Mouse (Mus musculus) cerebellum, adult 2 months (tissue): ENCODE measurements around the gene Ntrk2. TPM values are rescaled to one million over a fixed set of nuclear protein-coding genes. Genes with fewer than 3 reads are reported as not detected.

Source experiments
- DNase-seq, 2 experiments: peaks; one replicate each; pipeline ENCODE4 v3.0.0; 2021
- H3K27ac ChIP-seq: fragments of 200-500 bp; 2 replicates; pipeline ENCODE4 v1.5.1; 2012; ENCODE audit warnings: low read length, control low read depth, inconsistent platforms; ENCODE audit not compliant: insufficient read depth
- H3K27me3 ChIP-seq: fragments of 200-500 bp; 2 replicates; pipeline ENCODE4 v1.6.1; 2012; ENCODE audit warnings: inconsistent platforms, mild to moderate bottlenecking, low read length, moderate library complexity; ENCODE audit not compliant: control insufficient read depth, insufficient read depth
- H3K4me1 ChIP-seq: fragments of 200-500 bp; 2 replicates; pipeline ENCODE4 v1.6.1; 2011; ENCODE audit warnings: low read length; ENCODE audit not compliant: control insufficient read depth, insufficient read depth
- H3K4me3 ChIP-seq: fragments of 200-500 bp; replicated peaks from 2 replicates; pipeline ENCODE3; 2011; ENCODE audit warnings: mild to moderate bottlenecking, low read depth, low read length, control low read depth; ENCODE audit not compliant: insufficient read depth
- CTCF ChIP-seq: fragments of 200-500 bp; IDR thresholded peaks from 2 replicates; pipeline ENCODE4 v1.5.1; 2011; ENCODE audit warnings: low read depth, mild to moderate bottlenecking, control low read depth, low read length, moderate library complexity, borderline replicate concordance; ENCODE audit not compliant: insufficient read depth
- POLR2A ChIP-seq: fragments of 200-500 bp; IDR thresholded peaks from 2 replicates; pipeline ENCODE4 v1.6.1; 2011; ENCODE audit warnings: low read length, control low read depth, borderline replicate concordance; ENCODE audit not compliant: insufficient read depth
- WGBS: fragments of 180-500 bp; shearing (Covaris S2); methylation state at CpG from one replicate; pipeline ENCODE4 v1.1.7; 2018; 5-methylcytosine and 5-hydroxymethylcytosine counted together
- polyA plus RNA-seq: library from polyadenylated mRNA; depleted of rRNA; stranded (reverse); fragments of >200 nt; gene quantifications from 2 replicates; pipeline ENCODE4 v1.2.3, GENCODE M21; 2012

Ntrk2 gene
- polyA plus RNA-seq, 1 experiment: 136 TPM

DNA sequence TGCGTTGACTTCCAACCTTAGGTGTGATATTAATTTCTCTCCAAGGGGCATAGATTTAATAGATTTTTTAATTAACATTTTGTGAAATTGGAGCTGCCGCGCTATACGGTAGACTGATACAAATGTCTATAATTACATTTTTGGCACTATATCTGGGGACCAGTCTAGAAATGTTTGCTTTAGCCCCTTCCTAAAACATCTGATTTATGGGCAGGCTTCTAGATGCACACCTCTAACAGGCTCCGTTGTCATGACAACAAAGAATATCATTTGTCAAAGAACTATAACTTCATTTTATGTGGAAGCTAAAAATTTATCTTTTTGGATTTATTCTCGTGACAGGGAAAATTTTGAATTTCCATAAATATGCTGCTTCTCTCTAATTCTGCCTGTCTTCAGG lies 140.2 kb downstream of the Ntrk2 start:
- H3K27ac ChIP-seq: no peak overlapping the region
- WGBS: 90% methylated on average over 6 of the region's 6 CpGs
- TF ChIP-seq CTCF: no peak
- no peak for TF ChIP-seq POLR2A

GRCm38 (mm10) chr13:58947056-58947455 lies 140.7 kb downstream of the Ntrk2 start:
- 60% methylated on average over 9 of the region's 9 CpGs for WGBS
- peaks cover 13% of the 10 kb centered on the region for H3K4me1 ChIP-seq
- no peak for TF ChIP-seq CTCF
- TF ChIP-seq POLR2A: no peak
- no peak overlapping the region for H3K4me3 ChIP-seq
- H3K27me3 ChIP-seq: no peaks in the 10 kb centered on the region
- no peak for DNase-seq
- no peak overlapping the region for H3K27ac ChIP-seq

More for the DNA sequence above, 140.2 kb downstream of the Ntrk2 start:
- no peak for DNase-seq
- no peaks in the 10 kb centered on the region for H3K27me3 ChIP-seq
- H3K4me1 ChIP-seq: peaks cover 15% of the 10 kb centered on the region
- H3K4me3 ChIP-seq: no peak overlapping the region

- no peak for DNase-seq
- Histone ChIP-seq H3K27me3 (no peaks in the 10 kb centered on the region), H3K27ac (no peak overlapping the region), H3K4me3 (no peak overlapping the region), H3K4me1 (peaks cover 17% of the 10 kb centered on the region)
- no peak for TF ChIP-seq POLR2A
- TF ChIP-seq CTCF: no peak
- WGBS: 80% methylated on average over 4 of the region's 4 CpGs
Observed at GRCm38 (mm10) chr13:58954331-58954730, 148.0 kb downstream of the Ntrk2 start.

DNA sequence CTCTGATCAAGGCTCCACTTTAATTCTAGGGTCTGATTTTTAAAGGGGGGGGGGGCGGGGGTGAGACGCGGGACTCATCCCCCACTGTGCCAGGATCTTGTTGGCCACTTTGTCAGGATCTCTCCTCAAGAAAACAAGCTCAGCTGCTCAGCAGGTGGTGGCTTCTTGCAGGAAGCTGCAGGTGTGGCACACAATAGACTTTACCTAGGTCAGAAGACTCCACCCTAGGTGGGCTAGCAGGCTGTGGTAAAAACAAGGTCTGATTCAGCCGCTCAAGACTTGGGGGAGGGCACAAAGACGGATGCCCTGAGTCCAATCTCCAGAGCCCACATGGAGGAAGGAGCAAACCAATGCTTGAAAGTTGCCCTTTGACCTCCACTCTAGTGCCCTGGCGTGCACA lies 148.4 kb downstream of the Ntrk2 start:
- DNase-seq: no peak
- Histone ChIP-seq H3K27ac (no peak overlapping the region), H3K4me3 (no peak overlapping the region), H3K27me3 (no peaks in the 10 kb centered on the region), H3K4me1 (peaks cover 17% of the 10 kb centered on the region)
- TF ChIP-seq POLR2A (no peak), CTCF (no peak)
- 45% methylated on average over 6 of the region's 6 CpGs for WGBS

DNA sequence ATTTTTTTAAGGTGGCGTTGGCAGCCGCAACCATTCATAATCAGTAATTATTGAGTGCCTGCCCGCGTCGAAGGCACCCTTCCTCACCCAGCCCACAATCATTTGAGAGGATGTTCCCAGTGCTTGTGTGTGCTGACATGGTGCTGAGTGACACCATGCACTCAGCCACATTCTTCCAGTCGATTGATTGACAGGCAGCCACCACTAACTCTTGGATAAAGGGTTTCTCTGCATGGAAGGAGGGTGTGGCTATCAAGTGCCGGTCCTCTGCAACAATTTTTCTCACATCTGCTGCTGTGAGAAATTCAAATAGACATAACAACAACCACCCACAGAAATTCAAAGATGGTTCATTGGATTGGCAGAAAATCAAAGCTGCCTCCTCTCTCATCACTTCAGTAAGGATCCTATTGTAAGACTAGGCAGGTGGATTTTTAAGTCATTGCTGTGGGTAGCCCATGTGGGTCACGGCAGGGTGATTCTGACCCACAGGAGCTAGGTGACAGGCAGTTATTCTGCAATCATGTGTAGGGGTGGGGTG lies 148.9 kb downstream of the Ntrk2 start:
- 67% methylated on average over 8 of the region's 8 CpGs for WGBS
- no peak overlapping the region for H3K4me3 ChIP-seq
- no peak for DNase-seq
- peaks cover 17% of the 10 kb centered on the region for H3K4me1 ChIP-seq
- no peak overlapping the region for H3K27ac ChIP-seq
- H3K27me3 ChIP-seq: no peaks in the 10 kb centered on the region
- TF ChIP-seq CTCF (no peak), POLR2A (no peak)

- peaks cover 16% of the 10 kb centered on the region for H3K4me1 ChIP-seq
- no peak overlapping the region for H3K4me3 ChIP-seq
- TF ChIP-seq CTCF (no peak), POLR2A (no peak)
- WGBS: 82% methylated on average over 11 of the region's 11 CpGs
- H3K27me3 ChIP-seq: no peaks in the 10 kb centered on the region
- DNase-seq: no peak
- no peak overlapping the region for H3K27ac ChIP-seq
Observed at GRCm38 (mm10) chr13:58958171-58958904, 152.0 kb downstream of the Ntrk2 start.

- H3K27me3 ChIP-seq: no peaks in the 10 kb centered on the region
- H3K4me1 ChIP-seq: peaks cover 9% of the 10 kb centered on the region
- DNase-seq: no peak
- TF ChIP-seq CTCF: no peak
- no peak for TF ChIP-seq POLR2A
- H3K27ac ChIP-seq: no peak overlapping the region
- WGBS: 93% methylated on average over 6 of the region's 6 CpGs
- H3K4me3 ChIP-seq: no peak overlapping the region
Observed at GRCm38 (mm10) chr13:58960321-58960720, 154.0 kb downstream of the Ntrk2 start.
